Mouse (Mus musculus) G1E-ER4 (cell line): ENCODE data around the gene Tgds. TPM values are rescaled to one million over a fixed set of nuclear protein-coding genes. Genes with fewer than 3 reads are reported as not detected.

Experiments
- GATA1 ChIP-seq: IDR thresholded peaks from one replicate; pipeline ENCODE4 v1.8.0; 2012; ENCODE audit warnings: low read length, inconsistent platforms
- polyA plus RNA-seq: library from polyadenylated mRNA; stranded (reverse); fragments of >175 nt; gene quantifications from 2 replicates; pipeline ENCODE4 v1.2.3, GENCODE M21; 2012

The Tgds gene
- polyA plus RNA-seq, 1 experiment = 10.2 TPM

GRCm38 (mm10) chr14:118086271-118087035 lies 46.1 kb downstream of the Tgds start:
- TF ChIP-seq GATA1 = no peak

- no peak for TF ChIP-seq GATA1
Measured at GRCm38 (mm10) chr14:118083851-118084250, 48.7 kb downstream of the Tgds start.

DNA sequence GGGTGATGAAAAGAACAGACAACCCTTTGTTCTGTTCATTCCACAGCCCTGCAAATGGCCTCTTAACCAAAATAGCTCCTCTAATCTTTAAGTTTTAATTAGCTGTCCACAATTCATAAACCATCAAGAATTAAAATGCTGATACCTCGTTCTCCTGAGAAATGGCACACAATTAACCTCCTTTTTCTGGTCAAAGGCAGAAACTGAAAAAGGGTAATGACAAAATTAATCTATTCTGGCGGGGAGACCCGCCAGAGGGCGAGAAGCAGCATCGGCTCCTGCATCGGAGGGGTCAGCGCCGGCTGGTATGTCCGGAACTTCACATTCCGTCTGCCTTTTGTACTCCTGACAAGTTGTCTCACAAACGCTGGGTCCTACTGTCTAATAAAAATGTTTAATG lies 51.9 kb downstream of the Tgds start:
- TF ChIP-seq GATA1 = no peak

GRCm38 (mm10) chr14:118070100-118070499 lies 62.5 kb downstream of the Tgds start:
- TF ChIP-seq GATA1 = no peak

GRCm38 (mm10) chr14:118069439-118070079 lies 63.0 kb downstream of the Tgds start:
- no peak for TF ChIP-seq GATA1

Other genes starting within 250 kb of the Tgds start
- gene Dct, start 80.5 kb downstream of the Tgds start, polyA plus RNA-seq = not detected in 2 replicates
- 13.2 and 13.3 TPM in 2 replicates for gene Gpr180, start 4.4 kb upstream of the Tgds start, polyA plus RNA-seq
- gene Sox21, start 104.3 kb upstream of the Tgds start, polyA plus RNA-seq = not detected in 2 replicates
- gene Gm9376, start 134.2 kb upstream of the Tgds start, polyA plus RNA-seq = not detected in 2 replicates